Mouse (Mus musculus) embryonic facial prominence, embryonic 11.5 days (tissue): ENCODE data around the gene Cd79a. TPM values are rescaled to one million over a fixed set of nuclear protein-coding genes. Genes with fewer than 3 reads are reported as not detected.

Experiments
- ATAC-seq: fragments of 200-750 bp; cut with Nextera tagmentation; replicated peaks from 2 replicates; pipeline ENCODE4 v1.8.0; 2017; ENCODE audit warnings: low read depth; ENCODE audit not compliant: insufficient number of reproducible peaks, low FRiP score, low TSS enrichment
- DNase-seq: peaks from one replicate; pipeline ENCODE4 v3.0.0-alpha.2; 2015; ENCODE audit warnings: low spot score
- H3K27ac ChIP-seq: fragments of 300-500 bp; sonication (generic); replicated peaks from 2 replicates; pipeline ENCODE4 v1.5.1; 2014; ENCODE audit warnings: mild to moderate bottlenecking, low read depth, low read length, control low read depth
- H3K27me3 ChIP-seq: fragments of 300-500 bp; sonication (generic); 2 replicates; pipeline ENCODE4 v1.6.1; 2014; ENCODE audit warnings: mild to moderate bottlenecking, low read length, moderate library complexity, mixed read lengths; ENCODE audit not compliant: control insufficient read depth, insufficient read depth
- H3K36me3 ChIP-seq: fragments of 300-500 bp; sonication (generic); replicated peaks from 2 replicates; pipeline ENCODE4 v1.6.1; 2014; ENCODE audit warnings: low read depth, mild to moderate bottlenecking, low read length, moderate library complexity, mixed read lengths; ENCODE audit not compliant: control insufficient read depth, insufficient read depth
- H3K4me1 ChIP-seq: fragments of 300-500 bp; sonication (generic); 2 replicates; pipeline ENCODE4 v1.6.1; 2014; ENCODE audit warnings: low read length, mixed read lengths; ENCODE audit not compliant: control insufficient read depth, insufficient read depth
- H3K4me2 ChIP-seq: fragments of 300-500 bp; sonication (generic); 2 replicates; pipeline ENCODE4 v1.6.1; 2014; ENCODE audit warnings: low read depth, mild to moderate bottlenecking, control low read depth, low read length, moderate library complexity
- H3K4me3 ChIP-seq: fragments of 300-500 bp; sonication (generic); 2 replicates; pipeline ENCODE4 v1.5.1; 2014; ENCODE audit warnings: low read depth, low read length, control low read depth
- H3K9ac ChIP-seq: fragments of 300-500 bp; sonication (generic); replicated peaks from 2 replicates; pipeline ENCODE4 v1.6.1; 2014; ENCODE audit warnings: mild to moderate bottlenecking, control low read depth, low read length
- H3K9me3 ChIP-seq: fragments of 300-500 bp; sonication (generic); replicated peaks from 2 replicates; pipeline ENCODE4 v1.6.1; 2016; ENCODE audit warnings: mild to moderate bottlenecking, low read length, inconsistent platforms, mixed read lengths; ENCODE audit not compliant: control insufficient read depth
- WGBS: fragments of 180-500 bp; shearing (Covaris S2); extraction: QIAGEN DNeasy Blood & Tissue Kit; methylation state at CpG from one replicate; pipeline ENCODE4 v1.1.7; 2014; 5-methylcytosine and 5-hydroxymethylcytosine counted together
- polyA plus RNA-seq: library from polyadenylated mRNA; unstranded; fragments of >200 nt; fragmentation: Nextera tagmentation; extraction: Ambion mirVana; gene quantifications from 2 replicates; pipeline ENCODE4 v1.2.1, GENCODE M21; 2014

Gene Cd79a
- polyA plus RNA-seq, 1 experiment from 2014 or later, result 0.28 TPM

DNA sequence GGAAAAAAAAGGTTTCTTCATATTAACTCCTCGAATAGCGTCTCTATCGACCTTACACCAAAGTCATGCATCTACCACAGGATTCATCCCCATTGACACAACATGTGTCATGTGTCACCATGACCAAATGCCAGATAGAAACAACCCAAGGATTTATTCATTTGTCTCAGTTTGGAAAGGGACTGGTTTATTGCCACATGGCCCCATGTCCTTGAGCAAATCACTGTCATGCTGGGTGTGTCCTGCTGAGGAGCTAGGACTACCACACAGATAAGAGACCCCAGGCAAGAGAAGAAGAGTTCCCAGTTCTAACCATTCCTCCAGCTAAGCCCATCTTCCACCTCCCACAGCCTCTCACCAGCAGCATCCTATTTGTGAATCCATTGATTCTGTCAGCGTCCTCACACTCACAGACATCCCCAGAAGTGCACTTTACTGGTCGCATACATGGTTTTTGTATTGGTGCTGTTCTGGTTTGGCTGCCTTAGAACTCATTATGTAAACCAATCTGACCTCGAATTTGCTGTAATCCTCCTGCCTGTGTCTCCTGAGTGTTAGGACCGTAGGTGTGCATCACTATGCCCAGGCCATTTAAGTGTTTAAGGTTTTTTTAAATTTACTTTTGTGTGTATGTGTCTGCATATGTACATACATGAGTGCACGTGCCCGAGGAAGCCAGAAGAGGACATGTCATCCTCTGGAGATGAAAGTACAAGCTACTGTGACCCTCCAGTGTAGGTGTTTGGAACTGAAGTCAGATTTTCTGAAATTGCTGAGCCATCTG, 14.6 kb upstream of the Cd79a start:
- no peak overlapping the region for H3K27ac ChIP-seq
- no peaks in the 10 kb centered on the region for H3K9me3 ChIP-seq
- no peak overlapping the region for H3K4me2 ChIP-seq
- peaks cover 15% of the 10 kb centered on the region for H3K36me3 ChIP-seq
- H3K27me3 ChIP-seq, result no peaks in the 10 kb centered on the region
- peaks cover 7% of the 10 kb centered on the region; the same call in 1 of the 2 replicates for H3K4me1 ChIP-seq
- no peak overlapping the region for H3K4me3 ChIP-seq
- DNase-seq (no peak), ATAC-seq (no peak)
- WGBS, result 96% methylated on average over 9 of the region's 9 CpGs
- H3K9ac ChIP-seq, result no peak overlapping the region

DNA sequence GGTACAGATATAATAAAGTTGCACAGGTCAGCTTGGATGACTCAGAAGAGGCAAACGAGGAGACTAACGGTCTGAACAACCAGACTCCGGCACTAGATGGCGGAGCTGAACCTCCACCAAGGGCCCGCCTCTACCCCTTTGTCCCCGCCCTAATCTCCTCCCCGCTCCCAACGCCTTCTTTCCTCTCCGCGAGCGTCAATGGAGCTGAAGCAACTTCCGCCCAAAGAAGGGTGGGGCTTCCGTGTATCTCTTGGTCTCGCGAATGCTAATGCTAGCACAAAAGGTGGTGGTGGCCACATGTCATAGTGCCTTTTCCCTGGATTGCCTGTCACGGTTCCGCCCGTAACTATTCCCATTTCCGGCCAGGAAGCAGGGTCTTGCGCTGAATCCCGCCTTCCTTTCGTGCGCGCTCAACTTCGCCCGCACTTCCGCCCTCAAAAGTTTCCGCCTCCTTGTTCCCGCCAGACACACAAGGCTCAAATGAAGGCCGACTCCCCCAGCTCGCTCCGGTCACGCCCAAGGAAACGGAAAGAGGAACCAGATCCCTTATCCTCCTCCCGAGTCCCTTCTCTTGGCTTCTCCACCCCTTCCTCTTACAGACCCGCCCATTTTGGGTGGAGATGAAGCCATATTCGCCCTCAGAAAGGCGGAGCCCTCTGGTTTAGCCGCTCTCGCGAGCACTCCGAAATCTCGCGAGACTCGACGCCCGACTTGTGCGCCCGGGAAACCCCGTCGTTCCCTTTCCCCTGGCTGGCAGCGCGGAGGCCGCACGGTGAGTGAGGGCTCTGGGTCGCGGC, 13.1 kb upstream of the Cd79a start, which contains the start of gene Rps19:
Gene Rps19, plus strand, starts transcription at position 476 of the 797 bp plus-strand sequence.
- H3K9ac ChIP-seq, result peak within 1 kb of the TSS; percentile 100
- H3K36me3 ChIP-seq, result peaks cover 19% of the 10 kb centered on the region
- H3K27me3 ChIP-seq, result no peaks in the 10 kb centered on the region
- H3K4me3 ChIP-seq, result peak within 1 kb of the TSS; percentile 100
- peak; percentile 93 for ATAC-seq
- no peaks in the 10 kb centered on the region for H3K9me3 ChIP-seq
- peak within 1 kb of the TSS; percentile 76 for H3K4me2 ChIP-seq
- peaks cover 7% of the 10 kb centered on the region; the same call in 1 of the 2 replicates for H3K4me1 ChIP-seq
- peak within 1 kb of the TSS; percentile 86 for H3K27ac ChIP-seq
- DNase-seq, result peak; percentile 100
- under 1% methylated on average over 51 of the region's 57 CpGs for WGBS

DNA sequence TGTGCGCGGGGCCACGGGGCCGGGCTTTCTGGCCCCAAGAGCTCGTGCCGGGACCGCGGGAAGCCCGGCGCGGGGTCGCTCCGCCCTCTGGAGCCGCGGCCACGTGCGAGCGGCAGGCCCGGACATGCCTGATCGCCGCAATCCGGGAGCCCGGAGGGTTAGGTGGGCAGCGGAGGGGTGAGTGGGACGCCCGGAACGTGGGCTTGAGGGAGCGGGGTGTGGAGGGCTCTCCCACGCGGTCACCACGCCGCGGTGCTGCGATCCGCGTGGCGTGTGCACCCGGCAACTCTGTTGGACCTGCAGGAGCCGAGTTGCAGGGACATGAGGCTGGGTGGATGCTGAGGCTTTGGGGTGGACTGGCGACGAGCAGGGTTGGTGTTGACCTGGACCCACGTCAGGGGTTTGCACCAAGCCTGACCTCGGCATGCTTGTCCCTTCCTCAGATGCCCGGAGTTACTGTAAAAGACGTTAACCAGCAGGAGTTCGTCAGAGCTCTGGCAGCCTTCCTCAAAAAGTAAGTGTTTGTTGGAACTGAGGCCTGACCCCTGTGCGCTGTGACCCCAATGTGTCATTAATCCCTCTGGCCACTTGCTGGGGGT, 12.4 kb upstream of the Cd79a start:
- H3K36me3 ChIP-seq, result peaks cover 25% of the 10 kb centered on the region
- peak overlapping the region; percentile 76 for H3K4me2 ChIP-seq
- H3K4me3 ChIP-seq, result peak overlapping the region; percentile 100
- no peak for DNase-seq
- H3K9ac ChIP-seq, result peak overlapping the region; percentile 100
- peak; percentile 6 for ATAC-seq
- no peaks in the 10 kb centered on the region for H3K27me3 ChIP-seq
- H3K4me1 ChIP-seq, result peaks cover 7% of the 10 kb centered on the region; the same call in 1 of the 2 replicates
- H3K9me3 ChIP-seq, result no peaks in the 10 kb centered on the region
- peak overlapping the region; percentile 86 for H3K27ac ChIP-seq
- WGBS, result under 1% methylated on average over 44 of the region's 47 CpGs

DNA sequence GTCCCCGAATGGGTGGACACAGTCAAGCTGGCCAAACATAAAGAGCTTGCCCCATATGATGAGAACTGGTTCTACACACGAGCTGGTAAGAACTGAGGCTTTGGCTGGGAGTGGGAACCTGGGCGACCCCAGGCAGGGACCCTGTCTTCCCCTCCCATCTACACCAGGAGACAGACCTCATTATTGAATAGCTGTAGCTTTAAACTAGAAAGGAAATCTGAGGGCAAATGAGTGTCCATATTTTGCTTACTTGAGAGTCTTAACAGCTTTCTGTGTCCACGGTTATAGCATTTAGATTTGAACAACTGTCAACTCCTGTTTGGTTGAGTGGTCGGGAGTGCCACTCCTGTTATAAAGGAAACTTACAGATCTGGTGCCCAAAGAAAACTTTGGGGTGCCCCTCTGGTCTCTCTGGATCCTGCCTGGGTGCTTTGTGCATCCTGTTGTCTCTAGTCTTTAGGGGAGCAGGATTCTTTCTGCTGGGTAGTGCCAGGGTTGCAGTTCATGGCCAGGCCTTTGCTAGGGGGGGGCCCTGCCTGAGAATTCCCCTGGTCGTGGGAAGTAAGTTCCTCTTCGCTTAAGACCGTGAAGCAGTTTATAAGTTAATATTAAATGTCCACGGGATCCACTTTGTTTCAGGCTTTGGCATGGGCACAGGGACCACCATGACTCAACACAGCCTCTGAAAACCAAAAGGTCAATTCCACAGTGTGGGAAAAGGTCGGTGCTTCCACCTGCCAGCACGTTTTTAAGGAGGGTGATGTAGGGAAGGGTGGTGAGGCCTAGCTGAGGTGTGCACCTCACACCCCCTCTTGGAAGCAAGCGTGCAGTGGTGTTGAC, 11.5 kb upstream of the Cd79a start:
- Histone ChIP-seq H3K27me3 (no peaks in the 10 kb centered on the region), H3K27ac (no peak overlapping the region; the same call in 1 of the 2 replicates), H3K36me3 (peaks cover 25% of the 10 kb centered on the region), H3K9me3 (no peaks in the 10 kb centered on the region), H3K4me3 (peak overlapping the region; percentile 100), H3K4me1 (peaks cover 7% of the 10 kb centered on the region; the same call in 1 of the 2 replicates), H3K4me2 (peak overlapping the region; percentile 76), H3K9ac (peak overlapping the region; percentile 100)
- DNase-seq (no peak), ATAC-seq (no peak)
- WGBS, result 44% methylated on average over 12 of the region's 12 CpGs

DNA sequence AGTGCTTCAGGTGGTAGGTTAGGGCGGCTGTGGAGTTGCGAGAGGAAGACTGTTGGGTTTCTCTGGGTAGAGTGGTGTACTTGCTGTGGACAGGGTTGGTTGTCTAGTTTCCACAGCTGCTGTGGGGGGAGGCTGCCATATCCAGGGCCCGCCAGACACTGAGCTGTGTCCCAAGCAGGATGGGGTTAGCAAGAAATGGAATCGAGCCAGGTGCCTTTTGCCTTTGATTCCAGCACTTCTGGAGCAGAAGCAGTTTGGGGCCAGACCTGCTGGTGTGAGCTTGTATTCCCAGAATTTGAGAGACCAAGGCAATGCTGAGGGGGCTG, 10.9 kb upstream of the Cd79a start:
- H3K4me1 ChIP-seq, result peaks cover 7% of the 10 kb centered on the region; the same call in 1 of the 2 replicates
- no peak overlapping the region for H3K27ac ChIP-seq
- H3K9me3 ChIP-seq, result no peaks in the 10 kb centered on the region
- peak overlapping the region; percentile 76 for H3K4me2 ChIP-seq
- no peaks in the 10 kb centered on the region for H3K27me3 ChIP-seq
- peak overlapping the region; percentile 100 for H3K9ac ChIP-seq
- peaks cover 25% of the 10 kb centered on the region for H3K36me3 ChIP-seq
- 71% methylated on average over 4 of the region's 4 CpGs for WGBS
- H3K4me3 ChIP-seq, result peak overlapping the region; percentile 100
- ATAC-seq (no peak), DNase-seq (no peak)

DNA sequence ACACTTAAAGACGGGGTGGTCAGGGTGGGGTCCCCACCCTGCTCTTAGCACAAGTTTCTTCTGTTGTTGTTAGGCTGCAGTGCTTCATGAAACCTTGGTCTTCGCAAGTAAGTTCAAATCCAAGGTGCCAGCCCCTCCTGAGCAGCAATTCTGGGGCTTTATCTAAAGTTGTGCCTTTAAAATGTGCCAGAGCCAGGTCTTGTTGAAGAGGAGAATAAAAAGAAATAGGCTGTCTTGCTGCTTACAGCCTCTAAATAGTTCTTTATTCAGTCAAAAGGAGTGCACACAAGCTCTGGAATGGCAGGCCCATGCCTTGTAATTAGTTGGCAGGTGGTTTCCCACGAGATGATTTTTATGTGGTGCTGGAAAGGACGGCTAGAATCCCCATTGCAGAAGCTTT, 10.1 kb upstream of the Cd79a start:
- Histone ChIP-seq H3K4me3 (no peak overlapping the region; the same call in 1 of the 2 replicates), H3K4me1 (peaks cover 7% of the 10 kb centered on the region; the same call in 1 of the 2 replicates), H3K9me3 (no peaks in the 10 kb centered on the region), H3K27ac (no peak overlapping the region), H3K9ac (peak overlapping the region; percentile 27; the same call in 1 of the 2 replicates), H3K36me3 (peaks cover 25% of the 10 kb centered on the region), H3K27me3 (no peaks in the 10 kb centered on the region), H3K4me2 (no peak overlapping the region)
- no peak for DNase-seq
- no peak for ATAC-seq
- 77% methylated on average over 4 of the region's 4 CpGs for WGBS

DNA sequence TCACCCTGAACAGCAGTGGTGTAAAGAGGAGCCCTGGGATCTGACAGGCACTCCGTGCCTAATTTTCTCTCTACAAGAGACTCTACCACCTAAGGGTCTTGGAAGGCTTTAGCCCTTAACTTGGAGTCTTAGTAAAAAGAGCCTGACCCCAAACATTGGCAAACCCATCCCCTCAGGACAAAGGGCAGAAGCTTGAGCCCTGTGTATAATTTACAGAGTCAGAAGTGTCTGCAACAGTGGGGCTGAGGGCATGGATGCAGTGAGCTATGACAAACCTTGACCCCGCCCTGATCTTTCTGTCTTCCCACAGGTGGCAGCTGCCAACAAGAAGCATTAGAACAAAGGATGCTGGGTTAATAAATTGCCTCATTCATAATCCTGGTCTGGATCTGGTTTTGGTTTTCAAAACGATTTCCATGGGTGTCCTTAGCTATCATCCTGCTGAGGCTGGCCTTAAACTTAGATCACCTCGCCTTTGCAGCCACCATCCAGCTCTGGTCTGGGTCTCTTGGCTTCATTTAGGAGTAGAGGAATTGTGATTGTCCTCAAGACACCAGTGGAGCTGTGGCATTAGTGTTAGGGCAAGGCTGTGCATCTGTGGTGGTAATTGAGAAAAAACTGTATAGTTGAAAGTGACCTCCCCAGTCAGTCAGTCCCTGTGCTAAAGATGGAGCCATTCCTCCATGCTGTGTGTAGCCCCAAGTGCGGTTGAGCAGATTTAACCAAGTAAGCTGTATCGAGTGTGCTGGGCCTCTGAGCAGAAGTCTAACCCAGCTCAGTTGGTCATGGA, 7.6 kb upstream of the Cd79a start:
- Histone ChIP-seq H3K4me3 (no peak overlapping the region), H3K4me2 (no peak overlapping the region), H3K9ac (no peak overlapping the region), H3K4me1 (peaks cover 7% of the 10 kb centered on the region; the same call in 1 of the 2 replicates), H3K27me3 (no peaks in the 10 kb centered on the region), H3K36me3 (peaks cover 25% of the 10 kb centered on the region), H3K27ac (no peak overlapping the region), H3K9me3 (no peaks in the 10 kb centered on the region)
- no peak for ATAC-seq
- no peak for DNase-seq
- 85% methylated on average over 6 of the region's 6 CpGs for WGBS
